Mouse (Mus musculus): ENCODE results near the gene Cav3. TPM values are rescaled to one million over a fixed set of nuclear protein-coding genes. Genes with fewer than 3 reads are reported as not detected.

The Cav3 gene
- total RNA-seq, 2 experiments from 2014 or later: 0.86 to 0.92 TPM

GRCm38 (mm10) chr6:112494620-112495081 is 35.3 kb downstream of the Cav3 start:
- DNase-seq (ENCODE audit: low spot score in 2 of 2): no peak

DNA sequence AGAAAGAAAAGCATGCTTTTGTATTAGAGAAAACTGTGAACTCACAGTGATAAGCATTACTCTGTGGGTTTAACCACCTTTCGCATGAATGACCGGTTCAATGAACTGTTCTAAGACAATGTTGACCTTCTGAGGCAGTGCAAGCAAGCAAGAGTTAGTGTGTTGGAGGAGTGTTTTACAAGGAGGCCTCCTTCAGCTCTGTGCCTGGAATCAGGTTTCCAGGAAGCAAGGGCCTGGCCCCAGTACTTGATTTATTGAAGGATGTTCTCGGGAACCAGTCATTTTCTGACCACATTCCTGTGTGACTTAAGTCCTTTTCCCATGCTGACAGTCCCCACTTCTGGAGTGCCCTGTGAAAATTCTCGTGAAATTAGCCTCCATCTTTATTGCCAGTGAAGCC is 35.9 kb downstream of the Cav3 start:
- no peak for DNase-seq (ENCODE audit: low spot score in 2 of 2)

DNA sequence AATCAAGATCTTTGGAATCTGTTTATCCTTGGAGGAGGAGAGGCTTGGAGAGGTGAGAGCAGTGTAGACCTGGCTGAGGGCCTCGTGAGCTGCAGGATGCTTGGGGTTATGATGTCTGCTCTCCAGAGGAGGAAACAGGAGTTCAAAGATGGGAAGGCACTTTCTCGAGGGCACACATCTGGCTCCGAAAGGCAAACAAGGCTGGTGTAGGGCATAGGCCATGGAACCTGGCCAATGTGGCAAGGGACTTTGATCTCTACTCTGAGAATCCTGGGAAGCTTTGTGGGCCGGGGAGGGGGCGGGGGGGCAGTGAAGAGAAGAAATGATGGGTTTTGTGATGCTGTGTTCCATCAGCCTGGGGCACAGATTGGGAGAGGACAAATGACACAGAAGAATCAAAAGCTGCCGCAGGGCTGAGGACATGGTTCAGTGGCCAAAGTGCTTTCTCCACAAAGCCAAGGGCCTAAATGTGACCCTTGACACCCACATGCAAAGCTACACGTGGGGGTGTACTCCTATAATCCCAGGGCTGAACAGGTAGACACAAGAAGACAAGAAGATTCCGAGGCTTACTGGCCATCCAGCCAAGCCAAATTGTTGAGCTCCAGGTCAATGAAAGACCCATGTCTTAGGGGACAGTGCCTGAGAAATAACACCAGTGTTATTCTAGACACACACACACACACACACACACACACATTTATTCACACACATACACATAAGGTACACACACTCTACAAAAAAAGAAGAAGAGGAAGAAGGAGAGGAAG is 37.2 kb downstream of the Cav3 start:
- no peak for DNase-seq (ENCODE audit: low spot score in 2 of 2)

DNA sequence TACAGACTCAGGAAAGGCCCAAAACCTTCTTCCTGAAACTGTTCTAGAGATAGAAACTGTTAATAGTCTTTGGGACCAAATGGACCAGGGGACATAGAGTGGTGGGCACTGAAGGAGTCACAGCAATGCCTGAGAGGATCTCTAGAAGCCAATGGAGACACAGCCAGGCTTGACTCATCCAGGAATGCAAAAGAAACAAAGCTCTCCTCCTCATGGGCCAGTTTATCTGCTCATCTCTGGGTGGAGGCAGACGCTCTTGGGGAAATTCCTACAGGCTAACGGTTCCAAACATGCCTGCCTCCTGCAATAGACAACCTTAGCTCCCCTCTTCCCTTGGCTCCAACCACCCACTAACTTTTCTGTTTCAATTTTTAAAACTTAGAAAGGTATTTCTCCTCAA is 38.2 kb downstream of the Cav3 start:
- no peak for DNase-seq (ENCODE audit: low spot score in 2 of 2)

DNA sequence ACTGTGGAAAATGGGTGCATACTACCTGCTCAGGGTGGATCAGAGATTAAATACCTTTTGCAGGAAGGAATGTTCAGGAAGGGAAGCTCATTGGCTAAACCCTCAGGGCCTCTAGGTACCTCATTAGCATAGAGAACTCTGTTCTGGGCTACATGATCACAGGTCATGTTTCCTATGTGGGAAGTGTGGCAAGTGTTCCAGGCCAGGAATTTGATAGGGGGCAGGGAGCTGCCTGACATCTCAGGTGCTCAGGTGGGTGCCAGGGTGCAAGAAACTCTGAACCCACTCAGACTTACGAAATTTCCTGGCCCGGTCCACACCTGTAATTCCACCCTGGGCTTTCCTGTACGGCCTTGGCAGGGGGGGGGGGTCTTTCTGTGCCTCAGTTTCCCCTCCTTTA is 39.4 kb downstream of the Cav3 start:
- DNase-seq (ENCODE audit: low spot score in 2 of 2): no peak

GRCm38 (mm10) chr6:112499456-112499855 is 40.2 kb downstream of the Cav3 start:
- DNase-seq (ENCODE audit: low spot score in 2 of 2): no peak

DNA sequence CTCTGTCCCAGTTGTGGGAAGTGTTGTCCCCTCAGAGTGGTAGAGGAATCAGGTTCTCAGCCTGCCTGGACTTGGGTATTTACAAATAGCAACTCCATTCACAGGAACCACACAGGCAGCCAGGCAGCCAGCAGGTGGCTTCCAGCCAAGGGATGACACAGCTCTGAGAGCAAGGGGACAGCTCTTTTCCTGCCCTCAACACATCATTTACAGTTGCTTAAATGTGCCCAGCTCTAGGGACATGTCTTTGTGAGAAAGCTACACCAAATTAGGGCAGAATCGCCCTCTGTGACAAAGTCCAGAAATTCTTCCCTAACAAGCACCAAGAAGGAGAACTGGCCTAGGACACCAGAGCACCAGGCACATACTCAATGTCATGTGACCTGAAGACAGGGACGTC is 41.9 kb downstream of the Cav3 start:
- DNase-seq (ENCODE audit: low spot score in 2 of 2): no peak

DNA sequence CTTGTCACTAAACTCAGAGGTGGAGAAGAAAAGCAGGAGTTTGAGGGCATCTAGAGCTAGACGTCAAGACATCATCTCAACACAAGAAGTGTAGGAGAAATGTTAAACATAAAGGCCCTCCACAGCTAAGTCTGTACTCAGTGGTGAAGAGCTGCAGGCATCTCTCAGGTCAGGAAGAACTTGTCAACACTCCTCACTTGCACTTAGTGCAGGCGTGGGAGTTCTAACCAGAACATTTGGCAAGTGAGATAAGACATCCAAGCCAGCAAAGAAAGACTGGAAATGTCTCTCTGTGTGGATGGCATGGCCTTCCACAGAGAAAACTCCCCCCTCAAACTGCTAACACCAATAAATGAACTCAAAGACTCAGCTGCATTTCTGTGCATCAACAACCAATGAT is 48.3 kb downstream of the Cav3 start:
- DNase-seq (ENCODE audit: low spot score in 2 of 2): no peak

GRCm38 (mm10) chr6:112509590-112510131 is 50.4 kb downstream of the Cav3 start:
- DNase-seq (ENCODE audit: low spot score in 2 of 2): peak in 1 of 2 experiments; percentile 40

DNA sequence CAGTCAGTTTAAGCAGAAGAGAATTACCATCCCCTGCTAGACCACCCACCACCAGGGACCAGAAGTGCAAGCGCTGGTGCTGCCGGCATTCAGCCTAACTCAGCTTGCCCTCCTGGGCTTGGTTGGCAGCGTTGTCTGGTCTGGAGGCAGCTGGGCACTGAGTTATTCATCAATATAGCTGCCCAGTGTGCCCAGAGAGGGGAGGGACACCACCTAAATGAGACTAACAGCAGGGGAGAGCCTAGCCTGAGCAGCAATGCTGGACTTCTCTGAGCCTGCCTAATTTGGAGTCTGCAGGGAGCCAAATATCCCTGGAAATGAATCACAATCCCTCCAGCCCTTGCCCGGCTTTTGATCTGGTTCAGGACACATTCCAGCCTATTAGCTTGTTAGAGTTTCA is 51.0 kb downstream of the Cav3 start:
- DNase-seq (ENCODE audit: low spot score in 2 of 2): peak in 1 of 2 experiments; percentile 32

DNA sequence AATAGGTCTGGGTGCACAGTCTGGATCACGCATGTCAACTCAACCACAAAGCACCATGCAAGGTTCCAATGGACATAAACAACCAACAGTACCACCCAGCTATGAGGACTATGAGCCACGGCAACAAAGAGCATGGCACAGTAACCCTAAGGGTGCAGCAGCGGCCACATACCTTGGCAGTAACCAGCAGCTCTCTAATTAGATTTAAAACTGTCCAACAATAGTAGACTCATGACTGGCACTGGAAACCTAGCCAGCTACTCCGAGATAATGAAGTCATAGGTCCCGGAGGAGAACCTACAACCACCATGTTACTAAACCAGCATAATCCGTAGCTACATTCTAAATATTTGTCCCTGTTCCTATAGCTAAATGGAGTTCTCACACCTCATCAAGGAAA is 55.3 kb downstream of the Cav3 start:
- DNase-seq (ENCODE audit: low spot score in 2 of 2): no peak

GRCm38 (mm10) chr6:112516496-112516895 is 57.2 kb downstream of the Cav3 start:
- DNase-seq (ENCODE audit: low spot score in 2 of 2): no peak

DNA sequence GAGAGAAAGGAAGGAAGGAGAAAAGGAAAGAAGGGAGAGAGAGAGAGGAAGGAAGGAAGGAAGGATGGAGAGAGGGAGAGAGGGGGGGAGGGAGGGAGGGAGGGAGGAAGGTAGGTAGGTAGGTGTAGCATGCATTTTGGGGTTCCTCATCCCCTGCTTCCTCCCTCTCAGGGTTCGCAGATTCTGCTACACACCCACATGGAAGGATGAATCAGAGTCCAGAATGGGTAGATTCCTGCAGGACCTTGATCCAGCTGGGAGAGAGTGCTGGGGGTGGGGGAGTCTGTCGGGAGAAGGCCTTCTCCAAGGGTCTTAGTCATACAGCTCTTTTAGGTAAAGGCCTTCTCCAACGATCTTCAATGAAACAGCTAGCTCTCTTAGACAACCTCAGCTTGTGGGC is 58.3 kb downstream of the Cav3 start:
- DNase-seq (ENCODE audit: low spot score in 2 of 2): no peak

DNA sequence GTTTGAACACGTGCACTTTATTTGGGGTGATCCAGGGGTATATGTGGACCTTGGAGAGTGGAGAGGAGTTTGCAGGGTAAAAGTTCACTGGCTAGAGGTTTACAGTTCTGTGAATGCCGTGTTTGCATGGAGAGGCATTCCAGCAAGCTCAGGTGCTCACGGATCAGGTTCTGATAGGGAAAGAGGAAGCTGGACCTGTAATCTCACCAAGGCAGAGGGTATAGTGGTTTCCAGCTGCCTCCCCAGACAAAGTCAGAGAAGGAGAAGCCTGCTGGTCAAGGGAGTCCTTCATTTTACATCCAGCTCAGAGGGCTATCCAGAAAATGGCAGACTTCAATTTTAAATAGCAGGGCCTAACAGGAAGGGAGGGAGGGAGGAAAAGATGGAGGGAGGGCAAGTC is 58.7 kb downstream of the Cav3 start:
- DNase-seq (ENCODE audit: low spot score in 2 of 2): no peak

Other genes starting within 250 kb of the Cav3 start
- gene Lmcd1, start 185.7 kb upstream of the Cav3 start, total RNA-seq (2021): 1 to 10 TPM; 6.7 to 8.6 TPM
- gene Ssu2, start 71.5 kb upstream of the Cav3 start, total RNA-seq (2021): under 1 TPM in 1 of 2 experiments, not detected in 1; 0.46 TPM
- gene Oxtr, start 30.4 kb downstream of the Cav3 start, total RNA-seq (2021): 1 to 10 TPM; 6.9 to 7.9 TPM
- gene Rad18, start 237.2 kb downstream of the Cav3 start, total RNA-seq (2021): 1 to 10 TPM; 7.3 to 8.4 TPM